Mouse (Mus musculus): ENCODE data around the gene Ntn5. TPM values are rescaled to one million over a fixed set of nuclear protein-coding genes. Genes with fewer than 3 reads are reported as not detected.
A peak's percentile ranks its signal among the peaks of the same experiment; 100 is the strongest.

Ntn5 gene
- polyA plus RNA-seq, 1 experiment from 2014 or later = 10.8 TPM

DNA sequence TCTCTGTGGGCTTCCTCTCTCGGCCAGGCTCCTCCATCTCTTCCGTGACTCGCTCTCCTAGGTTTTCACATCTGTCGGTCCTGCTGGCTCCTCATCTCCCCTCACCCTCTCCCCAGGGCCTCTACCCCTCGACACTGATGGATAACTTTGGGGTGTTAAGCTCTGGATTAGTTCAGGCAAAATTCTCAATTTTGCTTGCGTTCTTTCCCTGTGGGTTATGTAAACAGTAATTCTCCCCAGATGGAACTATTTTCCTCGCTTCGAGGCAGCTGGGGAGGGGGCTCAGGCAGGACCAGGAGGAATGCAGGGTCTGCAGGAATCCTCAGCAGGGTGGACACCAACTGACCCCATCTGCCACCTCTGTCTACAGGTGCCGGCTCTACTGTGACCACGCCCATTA lies 2.0 kb downstream of the Ntn5 start:
- Histone ChIP-seq H3K9me3 (replicated peaks) (no peaks in the 10 kb centered on the region), H3K4me2 (replicated peaks) (peak overlapping the region; percentile 39), H3K4me3 (replicated peaks) (peak overlapping the region; percentile 22), H3K4me1 (peaks cover 48% of the 10 kb centered on the region), H3K27ac (replicated peaks) (peak overlapping the region; percentile 79), H3K36me3 (no peaks in the 10 kb centered on the region), H3K9ac (no peak overlapping the region), H3K27me3 (no peaks in the 10 kb centered on the region)
- ATAC-seq (ENCODE audit: insufficient number of reproducible peaks, low FRiP score, low TSS enrichment, low read depth) = no peak
- WGBS = 27% methylated on average over 10 of the region's 10 CpGs

DNA sequence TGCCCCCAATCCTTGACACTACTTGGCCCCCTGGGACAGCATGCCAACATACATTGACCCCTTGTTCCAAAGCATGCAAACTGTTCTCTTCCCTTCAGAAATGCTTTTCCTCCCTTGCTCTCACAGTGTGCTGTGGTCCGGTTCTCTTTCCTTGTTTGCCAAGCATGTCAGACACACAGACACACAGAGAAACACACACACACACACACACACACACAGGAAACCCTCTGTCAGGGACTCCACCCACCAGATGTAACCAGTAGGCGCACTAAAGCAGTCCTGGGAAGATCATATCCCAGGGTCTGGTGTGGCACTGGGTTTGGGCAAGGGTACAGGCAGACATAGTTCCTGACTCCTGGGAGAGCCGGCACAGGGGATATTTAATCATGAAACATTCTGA lies 3.0 kb downstream of the Ntn5 start:
- Histone ChIP-seq H3K36me3 (no peaks in the 10 kb centered on the region), H3K4me2 (replicated peaks) (no peak overlapping the region), H3K9ac (no peak overlapping the region), H3K27ac (replicated peaks) (no peak overlapping the region), H3K4me3 (replicated peaks) (no peak overlapping the region), H3K27me3 (no peaks in the 10 kb centered on the region), H3K9me3 (replicated peaks) (no peaks in the 10 kb centered on the region), H3K4me1 (peaks cover 48% of the 10 kb centered on the region)
- 60% methylated on average over 3 of the region's 3 CpGs for WGBS
- no peak for ATAC-seq (ENCODE audit: insufficient number of reproducible peaks, low FRiP score, low TSS enrichment, low read depth)

DNA sequence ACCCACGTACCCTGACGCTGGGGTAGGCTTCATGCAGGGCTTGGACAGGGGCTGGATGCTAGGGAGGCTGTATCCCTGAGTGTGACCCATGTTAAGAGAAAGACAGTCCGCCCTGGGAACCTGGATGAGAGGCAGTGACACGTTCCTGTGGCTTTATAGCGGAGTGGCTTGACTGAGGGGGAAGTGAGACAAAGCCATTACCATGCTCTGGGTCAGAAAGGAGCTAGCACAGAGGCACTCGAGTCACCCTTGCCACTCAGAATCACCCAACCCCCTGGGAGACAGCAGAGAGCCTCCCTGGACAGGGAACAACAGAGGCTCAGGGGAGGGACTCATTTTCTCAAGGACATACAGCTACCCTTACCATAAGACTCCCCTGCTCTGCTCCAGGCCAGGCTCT lies 5.3 kb downstream of the Ntn5 start:
- Histone ChIP-seq H3K9me3 (replicated peaks) (no peaks in the 10 kb centered on the region), H3K27me3 (no peaks in the 10 kb centered on the region), H3K4me1 (peaks cover 32% of the 10 kb centered on the region), H3K4me3 (replicated peaks) (no peak overlapping the region), H3K27ac (replicated peaks) (no peak overlapping the region), H3K4me2 (replicated peaks) (no peak overlapping the region), H3K9ac (no peak overlapping the region), H3K36me3 (no peaks in the 10 kb centered on the region)
- 55% methylated on average over 6 of the region's 6 CpGs for whole genome bisulfite sequencing
- ATAC-seq (ENCODE audit: insufficient number of reproducible peaks, low FRiP score, low TSS enrichment, low read depth) = no peak

DNA sequence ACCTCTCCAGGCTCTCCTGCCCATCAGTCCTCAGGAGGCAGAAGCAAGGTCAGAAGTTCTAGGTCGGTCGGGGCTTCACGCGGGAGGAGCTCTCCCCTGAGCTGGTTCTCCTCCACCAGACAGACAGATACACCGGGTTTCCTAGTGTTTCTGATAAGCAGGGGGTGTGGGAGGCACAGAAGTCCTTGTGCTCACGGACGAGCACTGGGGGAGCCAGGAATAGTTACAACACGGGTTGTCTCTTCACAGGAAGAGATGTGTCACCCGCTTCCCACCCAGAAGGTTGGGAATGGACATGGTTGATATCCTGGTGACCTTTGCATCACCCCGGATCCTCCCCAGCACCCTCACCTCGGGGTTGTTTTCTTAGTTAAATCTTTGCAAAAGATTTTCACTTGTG lies 6.0 kb downstream of the Ntn5 start:
- ATAC-seq (ENCODE audit: insufficient number of reproducible peaks, low FRiP score, low TSS enrichment, low read depth) = no peak
- Histone ChIP-seq H3K9me3 (replicated peaks) (no peaks in the 10 kb centered on the region), H3K4me1 (peaks cover 31% of the 10 kb centered on the region), H3K9ac (no peak overlapping the region), H3K27ac (replicated peaks) (no peak overlapping the region), H3K4me2 (replicated peaks) (no peak overlapping the region), H3K36me3 (no peaks in the 10 kb centered on the region), H3K27me3 (no peaks in the 10 kb centered on the region), H3K4me3 (replicated peaks) (no peak overlapping the region)
- 74% methylated on average over 11 of the region's 11 CpGs for WGBS

DNA sequence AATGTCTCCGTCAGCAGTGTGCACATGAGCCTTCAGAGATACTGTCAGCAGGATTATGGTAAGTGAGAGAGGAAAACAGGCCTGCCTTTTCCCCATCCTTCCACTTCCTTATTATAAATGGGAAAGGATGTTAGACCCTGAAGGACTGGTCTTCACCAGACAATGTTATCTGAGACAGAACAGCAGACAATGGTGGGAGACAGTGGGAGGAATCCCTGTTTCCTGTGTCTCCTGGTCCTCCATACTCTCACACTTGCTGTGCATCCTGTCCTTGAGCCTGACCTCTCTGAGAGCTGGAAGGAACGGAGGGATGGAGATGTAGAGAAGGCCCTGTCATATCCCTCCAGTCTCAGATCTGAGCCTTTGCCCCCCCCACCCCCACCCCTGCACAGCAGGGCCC lies 8.5 kb downstream of the Ntn5 start:
- no peak for ATAC-seq (ENCODE audit: insufficient number of reproducible peaks, low FRiP score, low TSS enrichment, low read depth)
- Histone ChIP-seq H3K4me3 (replicated peaks) (no peak overlapping the region), H3K9me3 (replicated peaks) (no peaks in the 10 kb centered on the region), H3K9ac (no peak overlapping the region), H3K36me3 (no peaks in the 10 kb centered on the region), H3K4me2 (replicated peaks) (no peak overlapping the region), H3K27me3 (no peaks in the 10 kb centered on the region), H3K27ac (replicated peaks) (no peak overlapping the region), H3K4me1 (peaks cover 17% of the 10 kb centered on the region)
- WGBS = 85% methylated on average over 2 of the region's 2 CpGs

DNA sequence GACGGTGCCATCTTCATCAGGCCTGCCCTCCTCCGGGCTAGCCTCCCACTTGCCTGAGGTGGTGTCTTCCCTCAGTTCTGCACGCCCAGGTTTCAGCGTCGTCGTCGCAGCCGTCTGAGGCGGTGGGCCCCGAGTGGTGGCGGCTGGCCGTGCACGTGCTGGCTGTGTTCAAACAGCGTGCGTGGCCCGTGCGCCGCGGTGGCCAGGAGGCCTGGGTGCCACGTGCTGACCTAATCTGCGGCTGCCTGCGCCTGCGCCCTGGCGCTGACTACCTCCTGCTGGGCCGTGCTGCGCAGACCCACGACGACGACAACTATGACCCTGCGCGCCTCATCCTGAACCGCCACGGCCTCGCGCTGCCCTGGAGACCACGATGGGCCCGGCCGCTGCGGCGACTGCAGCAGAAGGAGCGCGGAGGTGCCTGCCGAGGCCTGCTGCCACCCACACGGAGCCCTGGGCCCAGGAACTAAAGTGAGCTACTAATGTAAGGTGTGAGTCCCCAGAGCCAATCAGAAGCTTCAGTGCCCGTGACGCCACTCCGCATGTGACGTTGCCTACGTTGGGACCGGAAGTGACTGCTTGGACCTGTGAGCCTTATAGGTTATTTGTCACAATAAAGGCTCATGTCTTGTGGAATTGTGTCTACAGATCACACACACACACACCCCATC lies 10.2 kb downstream of the Ntn5 start, which contains the start of gene Sec1:
TSS of gene Sec1 (minus strand) at position 482 of the 671 bp plus-strand sequence.
- H3K36me3 ChIP-seq = no peaks in the 10 kb centered on the region
- H3K9ac ChIP-seq = no peak within 1 kb of the TSS
- H3K4me2 ChIP-seq (replicated peaks) = no peak within 1 kb of the TSS
- H3K27ac ChIP-seq (replicated peaks) = peak within 1 kb of the TSS; percentile 83
- H3K4me3 ChIP-seq (replicated peaks) = no peak within 1 kb of the TSS
- H3K4me1 ChIP-seq = peaks cover 17% of the 10 kb centered on the region
- H3K9me3 ChIP-seq (replicated peaks) = no peaks in the 10 kb centered on the region
- ATAC-seq (ENCODE audit: insufficient number of reproducible peaks, low FRiP score, low TSS enrichment, low read depth) = no peak
- H3K27me3 ChIP-seq = peaks cover 8% of the 10 kb centered on the region
- 92% methylated on average over 50 of the region's 50 CpGs for WGBS

DNA sequence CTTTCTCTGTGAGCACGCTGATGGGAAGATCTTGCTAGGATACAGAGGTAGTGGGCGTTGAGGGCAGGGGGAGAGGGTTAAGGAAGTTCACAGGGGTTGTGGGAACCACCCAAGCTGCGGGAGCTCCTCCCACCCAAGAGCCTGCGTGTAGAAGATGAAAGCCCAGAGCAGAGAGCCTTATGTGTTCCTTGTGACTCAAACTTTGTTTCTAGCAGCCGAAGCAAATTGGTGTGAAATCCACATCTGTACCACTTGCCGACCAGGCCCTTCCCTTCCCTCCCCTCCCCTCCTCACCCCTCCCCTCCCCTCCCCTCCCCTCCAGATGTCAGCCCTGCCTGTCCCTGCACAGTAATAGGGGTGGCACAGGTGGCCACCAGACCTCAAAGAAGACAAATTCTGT lies 11.3 kb downstream of the Ntn5 start:
- WGBS = 20% methylated on average over 6 of the region's 6 CpGs
- H3K27ac ChIP-seq (replicated peaks) = peak overlapping the region; percentile 83
- no peak overlapping the region for H3K4me2 ChIP-seq (replicated peaks)
- peaks cover 18% of the 10 kb centered on the region for H3K27me3 ChIP-seq
- no peak overlapping the region for H3K9ac ChIP-seq
- no peaks in the 10 kb centered on the region for H3K36me3 ChIP-seq
- ATAC-seq (ENCODE audit: insufficient number of reproducible peaks, low FRiP score, low TSS enrichment, low read depth) = peak; percentile 53
- no peaks in the 10 kb centered on the region for H3K9me3 ChIP-seq (replicated peaks)
- H3K4me3 ChIP-seq (replicated peaks) = no peak overlapping the region
- peaks cover 27% of the 10 kb centered on the region for H3K4me1 ChIP-seq

DNA sequence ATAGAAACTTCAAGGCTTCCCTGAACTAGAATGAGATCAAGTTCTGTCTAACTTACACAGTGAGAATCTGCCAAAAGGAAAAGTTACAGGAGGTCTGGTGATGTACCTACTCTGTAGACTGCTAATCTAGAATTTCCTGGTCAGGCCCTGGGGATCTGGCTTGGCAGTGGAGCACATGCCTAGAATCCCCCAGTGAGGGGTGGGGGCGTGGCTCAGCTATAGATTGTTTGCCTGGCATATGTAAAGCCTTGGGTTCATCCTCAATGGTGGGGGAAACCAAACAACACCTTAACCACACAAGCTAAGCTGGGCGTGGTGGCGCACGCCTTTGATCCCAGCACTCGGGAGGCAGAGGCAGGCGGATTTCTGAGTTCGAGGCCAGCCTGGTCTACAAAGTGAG lies 14.1 kb downstream of the Ntn5 start:
- no peak overlapping the region for H3K4me3 ChIP-seq (replicated peaks)
- H3K9ac ChIP-seq = no peak overlapping the region
- WGBS = 79% methylated on average over 7 of the region's 7 CpGs
- peaks cover 39% of the 10 kb centered on the region for H3K4me1 ChIP-seq
- H3K4me2 ChIP-seq (replicated peaks) = no peak overlapping the region
- no peaks in the 10 kb centered on the region for H3K36me3 ChIP-seq
- ATAC-seq (ENCODE audit: insufficient number of reproducible peaks, low FRiP score, low TSS enrichment, low read depth) = no peak
- H3K27me3 ChIP-seq = peaks cover 24% of the 10 kb centered on the region
- H3K27ac ChIP-seq (replicated peaks) = no peak overlapping the region
- H3K9me3 ChIP-seq (replicated peaks) = no peaks in the 10 kb centered on the region

DNA sequence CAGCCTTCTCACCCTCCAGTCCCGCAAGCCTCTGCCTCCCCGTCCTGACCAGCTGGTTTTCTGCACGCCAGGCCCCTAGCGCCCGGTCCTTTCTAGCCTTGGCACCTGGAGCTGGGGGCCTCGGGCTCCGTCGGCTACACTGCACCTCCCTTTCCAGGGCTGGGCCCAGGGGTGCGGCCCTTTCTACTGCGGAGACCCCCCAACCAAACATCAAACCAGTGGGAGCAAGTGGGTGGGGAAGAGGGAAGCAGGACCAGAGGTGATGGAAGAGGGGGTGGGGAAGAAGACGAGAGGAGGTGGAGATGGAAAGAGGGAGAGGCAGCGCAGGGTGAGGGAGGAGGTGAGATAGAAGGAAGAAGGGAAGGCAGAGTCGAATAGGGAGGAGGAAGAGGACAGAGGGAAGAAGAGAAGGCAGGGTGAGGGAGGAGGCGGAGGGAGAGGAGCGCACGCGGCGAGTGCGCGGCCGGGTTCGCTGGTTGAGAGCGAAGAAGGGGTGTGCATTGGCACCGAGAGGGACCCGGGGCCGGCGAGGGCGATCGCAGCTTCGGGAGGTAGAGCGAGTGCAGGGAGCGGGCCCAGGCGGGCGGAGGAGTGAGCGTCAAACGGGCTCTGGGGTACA lies 15.8 kb downstream of the Ntn5 start, which contains the start of gene Car11:
TSS of gene Car11 (plus strand) at position 321 of the 619 bp plus-strand sequence.
- H3K27me3 ChIP-seq = peaks cover 24% of the 10 kb centered on the region
- H3K4me3 ChIP-seq (replicated peaks) = peak within 1 kb of the TSS; percentile 47
- peak within 1 kb of the TSS; percentile 35 for H3K9ac ChIP-seq
- H3K36me3 ChIP-seq = no peaks in the 10 kb centered on the region
- peaks cover 45% of the 10 kb centered on the region for H3K4me1 ChIP-seq
- H3K27ac ChIP-seq (replicated peaks) = peak within 1 kb of the TSS; percentile 39; the same call in 1 of the 2 replicates
- no peak for ATAC-seq (ENCODE audit: insufficient number of reproducible peaks, low FRiP score, low TSS enrichment, low read depth)
- H3K4me2 ChIP-seq (replicated peaks) = peak within 1 kb of the TSS; percentile 90
- WGBS = 2% methylated on average over 36 of the region's 36 CpGs
- H3K9me3 ChIP-seq (replicated peaks) = no peaks in the 10 kb centered on the region

DNA sequence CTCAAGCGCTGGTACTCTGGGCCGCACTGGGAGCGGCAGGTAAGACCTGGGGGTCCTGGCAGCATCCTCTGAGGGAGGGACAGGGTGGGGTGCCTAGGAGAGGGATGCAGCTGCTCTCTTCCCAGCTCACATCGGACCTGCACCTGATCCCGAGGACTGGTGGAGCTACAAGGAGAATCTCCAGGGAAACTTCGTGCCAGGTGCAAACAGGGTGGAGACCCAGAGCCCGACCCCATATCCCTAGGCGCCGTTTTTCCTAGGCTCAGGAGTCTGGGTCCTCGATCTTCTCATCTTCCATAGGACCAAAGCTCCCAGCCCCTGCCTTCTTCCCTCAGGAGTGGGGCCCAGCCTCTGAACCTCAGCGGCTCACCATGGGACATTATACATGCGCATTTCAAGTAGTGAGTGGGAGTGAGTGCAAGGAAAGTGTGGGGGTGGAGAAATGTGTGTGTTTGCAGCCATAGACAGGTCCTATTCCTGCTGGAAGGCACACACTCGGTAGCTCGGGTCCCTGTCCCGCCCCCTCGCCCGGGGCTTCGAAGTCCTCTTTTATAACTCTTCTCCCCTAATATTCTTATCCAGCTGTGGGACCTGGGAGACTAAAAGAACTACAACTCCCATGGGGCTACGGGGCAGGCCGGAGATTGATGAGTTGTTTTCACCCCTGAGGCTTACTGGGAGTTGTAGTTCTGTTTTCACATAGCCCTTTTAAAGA lies 16.6 kb downstream of the Ntn5 start:
- peak overlapping the region; percentile 47 for H3K4me3 ChIP-seq (replicated peaks)
- H3K27ac ChIP-seq (replicated peaks) = peak overlapping the region; percentile 39; the same call in 1 of the 2 replicates
- H3K4me1 ChIP-seq = peaks cover 43% of the 10 kb centered on the region
- H3K36me3 ChIP-seq = no peaks in the 10 kb centered on the region
- WGBS = 1% methylated on average over 20 of the region's 20 CpGs
- no peak for ATAC-seq (ENCODE audit: insufficient number of reproducible peaks, low FRiP score, low TSS enrichment, low read depth)
- H3K4me2 ChIP-seq (replicated peaks) = peak overlapping the region; percentile 90
- peaks cover 24% of the 10 kb centered on the region for H3K27me3 ChIP-seq
- H3K9me3 ChIP-seq (replicated peaks) = no peaks in the 10 kb centered on the region
- H3K9ac ChIP-seq = peak overlapping the region; percentile 35

DNA sequence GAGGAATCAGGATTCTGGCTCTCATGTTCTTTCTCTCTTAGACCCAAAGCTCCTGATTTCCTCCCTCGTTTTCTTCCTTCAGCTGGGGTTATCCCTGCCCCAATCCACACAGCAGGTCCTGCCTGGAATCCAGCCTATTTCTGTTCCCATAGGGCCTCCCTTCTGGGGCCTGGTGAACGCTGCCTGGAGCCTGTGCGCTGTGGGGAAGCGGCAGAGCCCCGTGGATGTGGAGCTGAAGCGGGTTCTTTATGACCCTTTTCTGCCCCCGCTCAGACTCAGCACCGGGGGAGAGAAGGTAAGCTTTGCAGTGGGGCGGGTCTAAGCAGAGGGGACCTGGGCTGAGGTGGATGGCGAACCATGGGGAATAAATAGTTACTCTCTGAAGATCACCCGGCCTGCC lies 17.2 kb downstream of the Ntn5 start:
- no peak for ATAC-seq (ENCODE audit: insufficient number of reproducible peaks, low FRiP score, low TSS enrichment, low read depth)
- H3K4me2 ChIP-seq (replicated peaks) = peak overlapping the region; percentile 90
- H3K36me3 ChIP-seq = no peaks in the 10 kb centered on the region
- peaks cover 45% of the 10 kb centered on the region for H3K4me1 ChIP-seq
- H3K9ac ChIP-seq = peak overlapping the region; percentile 28; the same call in 1 of the 2 replicates
- 0 out of 2 replicates have a peak overlapping the region, but pooled peaks have one; percentile 44 for H3K27ac ChIP-seq (replicated peaks)
- peaks cover 24% of the 10 kb centered on the region for H3K27me3 ChIP-seq
- H3K9me3 ChIP-seq (replicated peaks) = no peaks in the 10 kb centered on the region
- WGBS = 26% methylated on average over 11 of the region's 11 CpGs
- H3K4me3 ChIP-seq (replicated peaks) = peak overlapping the region; percentile 47
